Mouse (Mus musculus) monocyte, adult 5-6 weeks (primary cell): ENCODE measurements around the gene Aldh9a1. TPM values are rescaled to one million over a fixed set of nuclear protein-coding genes. Genes with fewer than 3 reads are reported as not detected.

Experiments used
- ATAC-seq: fragments of 153-309, 156-312 bp; replicated peaks from 2 replicates; pipeline ENCODE4 v1.8.0; 2017; ENCODE audit warnings: mild to moderate bottlenecking; ENCODE audit not compliant: low TSS enrichment, insufficient number of reproducible peaks, severe bottlenecking, poor library complexity, low FRiP score
- total RNA-seq: library from RNA; stranded (forward); fragments of 200-1000, 200-491, 200-594 nt; gene quantifications from 3 replicates; pipeline ENCODE4 v1.2.3, GENCODE M21; 2017

Gene Aldh9a1
- total RNA-seq: 34.4 to 38.5 TPM (median 34.8 TPM) in 3 replicates

DNA sequence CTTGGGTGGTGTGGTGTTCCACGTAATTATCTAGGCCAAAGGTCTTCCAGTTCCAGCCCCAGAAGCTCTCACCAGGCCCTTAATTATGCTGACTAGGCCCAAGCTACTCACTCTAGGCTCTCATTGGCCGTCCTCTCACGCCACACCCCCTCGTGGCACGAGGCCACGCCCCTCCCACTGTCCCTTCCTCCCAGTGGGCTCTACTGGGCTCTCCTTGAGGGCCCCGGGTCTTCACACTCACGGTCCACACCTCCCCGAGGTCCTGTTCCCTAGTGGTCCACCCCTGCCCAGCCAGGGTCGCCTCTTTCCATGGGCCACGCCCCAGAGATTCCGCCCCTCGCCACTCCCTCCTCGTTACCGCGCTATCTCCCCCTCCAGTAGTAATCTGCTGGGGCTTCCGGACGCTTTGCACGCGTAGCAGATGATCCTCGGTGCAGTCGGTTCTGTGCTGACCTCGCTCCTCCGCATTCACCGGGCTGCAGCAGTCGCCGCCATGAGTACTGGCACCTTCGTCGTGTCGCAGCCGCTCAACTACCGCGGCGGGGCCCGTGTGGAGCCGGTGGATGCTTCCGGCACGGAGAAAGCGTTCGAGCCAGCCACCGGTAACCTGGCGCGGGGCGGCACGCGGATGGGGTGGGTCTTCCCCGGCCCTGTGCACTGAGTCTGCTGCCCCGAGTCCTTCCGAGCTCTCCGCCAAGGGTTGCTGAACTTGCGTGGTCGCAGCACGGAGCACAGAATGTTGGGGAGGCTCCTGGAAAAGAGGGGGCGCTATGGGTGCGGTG is at the start of gene Aldh9a1:
Aldh9a1 (plus strand) TSS at position 177 of the 782 bp plus-strand sequence.
- ATAC-seq: peak; percentile 98

DNA sequence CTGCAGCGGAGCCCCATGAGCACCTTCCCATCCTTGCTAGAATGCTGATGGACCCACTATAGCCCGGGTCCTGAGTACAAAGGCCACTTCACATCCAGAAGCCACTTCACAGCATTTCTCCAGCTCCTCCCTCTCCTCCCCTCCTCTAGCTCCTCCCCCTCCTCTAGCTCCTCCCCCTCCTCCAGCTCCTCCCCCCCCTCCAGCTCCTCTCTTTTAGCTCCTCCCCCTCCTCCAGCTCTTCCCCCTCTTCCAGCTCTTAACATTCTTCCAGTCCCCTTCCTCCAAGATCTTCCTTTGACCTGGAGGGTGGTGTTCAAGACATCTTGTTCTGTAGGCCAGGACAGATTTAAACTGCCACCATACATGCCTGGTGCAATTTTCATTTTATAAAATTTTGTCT is 49.7 kb upstream of the Aldh9a1 start:
- ATAC-seq: no peak

DNA sequence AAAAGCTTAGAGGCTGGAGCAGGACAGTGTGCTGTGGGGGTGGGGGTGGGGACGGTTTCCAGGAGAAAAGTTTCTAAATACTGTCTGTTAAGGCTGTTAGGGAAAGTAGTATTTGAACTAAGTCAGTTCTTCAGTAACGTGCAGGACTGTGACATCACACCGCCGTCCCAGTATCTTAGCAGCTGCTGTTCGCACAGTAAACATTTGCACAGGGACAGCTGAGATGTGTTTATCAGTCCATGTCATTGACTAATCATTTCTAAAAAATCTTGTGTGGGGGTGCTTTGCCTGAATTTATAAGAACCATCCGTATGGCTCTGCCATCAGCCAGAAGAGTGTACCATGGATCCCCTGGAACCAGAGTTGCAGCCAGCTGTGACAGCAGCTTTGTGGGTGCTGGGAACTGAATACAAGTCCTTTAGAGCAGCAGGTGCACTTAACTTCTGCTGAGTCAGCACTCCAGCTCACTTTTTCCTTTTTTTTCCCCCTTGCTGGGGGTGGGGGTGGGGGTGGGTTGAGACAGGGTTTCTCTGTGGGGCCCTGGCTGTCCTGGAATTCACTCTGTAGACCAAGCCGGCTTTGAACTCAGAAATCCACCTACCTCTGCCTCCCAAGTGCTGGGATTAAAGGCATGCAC is 44.2 kb upstream of the Aldh9a1 start:
- no peak for ATAC-seq

DNA sequence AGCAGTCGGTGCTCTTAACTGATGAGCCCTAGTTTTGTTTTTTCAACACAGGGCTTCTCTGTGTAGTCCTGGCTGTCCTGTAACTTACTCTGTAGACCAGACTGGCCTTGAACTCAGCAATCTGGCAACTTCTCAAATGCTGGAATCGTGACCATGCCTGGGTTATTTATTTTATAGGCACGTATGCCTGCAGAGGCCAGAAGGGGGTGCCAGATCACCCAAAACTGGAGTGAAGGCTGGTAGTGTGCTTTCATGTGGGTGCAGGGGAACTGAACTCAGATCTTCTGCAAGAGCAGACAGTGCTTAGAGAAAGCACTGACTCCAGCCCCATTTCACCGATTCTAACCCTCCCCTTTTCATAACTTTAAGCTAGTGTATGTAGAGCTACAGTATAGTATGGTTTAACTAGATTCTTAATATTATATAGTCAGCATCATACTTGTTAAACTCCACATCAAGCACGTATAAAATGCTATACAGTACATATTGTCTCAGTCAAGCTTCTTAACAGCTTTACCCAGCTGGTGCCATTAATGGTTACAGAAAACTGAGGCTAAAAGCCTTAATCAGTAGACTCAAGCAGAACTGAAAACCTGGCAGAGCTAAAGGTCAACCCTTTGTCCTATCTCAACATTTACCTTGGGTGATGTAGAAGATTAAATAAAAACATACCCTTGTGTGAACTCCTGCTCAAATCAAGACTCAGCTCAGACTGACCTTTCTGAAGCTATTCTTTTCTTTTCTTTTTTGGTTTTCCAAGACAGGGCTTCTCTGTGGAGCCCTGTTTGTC is 43.1 kb upstream of the Aldh9a1 start:
- ATAC-seq: peak; percentile 75

DNA sequence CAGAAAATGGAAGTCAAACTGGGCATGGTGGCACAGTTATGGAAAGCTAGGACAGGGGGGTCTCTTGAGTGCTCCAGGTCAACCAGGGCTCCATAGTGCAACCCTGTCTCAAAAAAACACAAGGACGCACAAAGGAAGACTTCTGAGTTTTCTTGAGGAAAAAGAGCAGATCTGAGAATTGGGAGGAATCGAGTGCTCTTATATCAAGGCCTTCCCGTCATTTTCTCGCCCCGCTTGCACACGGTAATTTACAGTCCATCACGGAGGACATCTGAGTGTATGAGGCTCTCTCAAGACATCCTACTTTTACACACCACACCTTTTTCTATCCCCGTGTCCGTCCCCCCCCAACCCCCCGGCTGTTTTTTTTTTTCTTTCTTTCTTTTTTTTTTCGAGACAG is 42.1 kb upstream of the Aldh9a1 start:
- no peak for ATAC-seq

DNA sequence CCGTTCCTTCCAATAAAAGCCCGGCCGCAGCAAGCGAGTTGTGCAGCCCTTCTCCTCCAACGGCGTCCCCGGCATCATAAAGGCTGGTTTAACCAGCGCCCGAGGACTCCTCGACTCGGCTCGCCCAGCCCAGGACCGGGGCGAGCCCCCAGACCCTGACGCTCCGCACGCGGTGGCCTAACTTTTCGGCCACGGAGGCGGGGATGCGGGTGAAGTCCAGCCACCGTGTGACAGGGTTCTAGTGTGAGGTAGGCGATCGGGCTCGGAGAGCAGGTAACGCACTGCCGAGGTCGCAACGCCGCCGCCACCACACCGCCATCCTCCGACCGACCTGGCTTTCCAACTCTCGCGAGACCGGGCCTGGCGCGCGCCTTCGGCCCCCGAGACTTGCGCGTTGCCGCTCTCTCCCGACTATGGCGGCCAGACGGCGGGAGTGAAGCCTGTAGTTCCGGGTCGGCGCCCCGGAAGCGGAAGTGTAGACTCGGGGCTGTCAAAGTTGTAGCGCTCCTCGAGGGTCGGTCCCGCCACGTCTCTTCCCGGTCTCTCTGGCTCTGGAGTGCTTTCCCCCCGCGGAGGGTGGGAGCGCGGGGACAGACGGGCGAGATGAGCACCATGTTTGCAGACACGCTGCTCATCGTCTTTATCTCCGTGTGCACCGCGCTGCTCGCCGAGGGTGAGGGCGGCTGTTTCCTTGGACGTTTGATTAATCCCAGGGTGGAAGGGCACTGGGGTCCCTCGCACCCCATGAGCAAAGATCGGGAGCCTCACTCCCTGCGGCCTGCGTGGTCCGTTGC is 41.3 kb upstream of the Aldh9a1 start, which contains the start of gene Tmco1:
Tmco1 (plus strand) TSS at position 118 of the 794 bp plus-strand sequence.
- ATAC-seq: peak; percentile 93

DNA sequence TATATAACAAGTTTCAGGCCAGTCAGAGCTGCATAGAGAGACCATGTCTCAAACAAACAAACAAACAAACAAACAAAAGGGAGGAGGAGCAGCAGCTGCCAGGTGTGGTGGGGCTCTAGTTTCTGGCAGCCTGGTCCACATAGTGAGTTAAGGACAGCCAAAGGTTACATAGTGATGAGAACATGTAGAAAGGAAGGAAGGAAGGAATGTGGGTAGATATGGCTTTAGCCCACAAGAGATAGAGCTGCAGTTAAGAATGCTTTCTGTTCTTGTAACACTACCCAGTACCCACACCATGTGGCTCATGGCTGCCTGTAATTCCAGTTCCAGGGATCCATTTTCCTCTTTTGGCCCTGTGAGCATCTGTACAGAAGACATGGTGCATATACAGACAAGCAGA is 37.4 kb upstream of the Aldh9a1 start:
- no peak for ATAC-seq

DNA sequence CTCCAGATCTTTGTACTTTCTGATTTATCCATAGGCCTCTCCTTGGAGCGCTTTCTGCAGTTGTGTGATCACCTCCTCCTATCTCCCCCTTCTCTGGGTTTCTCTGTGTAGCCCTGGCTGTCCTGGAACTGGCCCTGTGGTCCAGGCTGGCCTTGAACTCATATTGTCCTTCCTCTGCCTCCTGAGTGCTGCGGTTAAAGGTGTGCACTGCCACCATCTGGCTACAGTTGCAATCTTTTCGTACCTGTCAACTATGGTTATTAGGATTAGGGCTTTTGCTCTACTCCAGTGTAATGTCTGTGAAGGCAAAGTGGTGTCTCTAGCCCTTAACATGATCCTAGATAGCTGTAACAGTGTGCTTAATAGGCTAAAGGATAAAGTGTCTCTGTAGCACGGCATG is 36.6 kb upstream of the Aldh9a1 start:
- no peak for ATAC-seq

DNA sequence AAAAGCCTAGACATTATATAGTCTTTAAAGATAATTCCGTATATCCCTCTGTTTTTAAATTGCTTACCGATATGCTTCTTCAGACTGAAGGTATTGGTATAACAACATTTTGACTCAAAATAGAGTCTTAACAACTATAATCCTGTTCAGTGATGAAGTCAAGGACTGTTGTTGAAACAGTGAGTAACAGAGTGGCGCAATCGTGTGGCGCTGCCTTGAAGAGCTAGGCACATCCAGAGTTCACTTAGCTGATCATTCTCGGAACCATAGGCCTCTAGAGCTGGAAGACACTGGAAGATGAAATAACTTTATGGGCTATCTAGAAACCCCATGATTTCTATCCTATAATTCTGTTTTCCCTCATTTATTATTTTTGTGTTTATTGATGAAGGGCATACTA is 28.1 kb upstream of the Aldh9a1 start:
- ATAC-seq: no peak

DNA sequence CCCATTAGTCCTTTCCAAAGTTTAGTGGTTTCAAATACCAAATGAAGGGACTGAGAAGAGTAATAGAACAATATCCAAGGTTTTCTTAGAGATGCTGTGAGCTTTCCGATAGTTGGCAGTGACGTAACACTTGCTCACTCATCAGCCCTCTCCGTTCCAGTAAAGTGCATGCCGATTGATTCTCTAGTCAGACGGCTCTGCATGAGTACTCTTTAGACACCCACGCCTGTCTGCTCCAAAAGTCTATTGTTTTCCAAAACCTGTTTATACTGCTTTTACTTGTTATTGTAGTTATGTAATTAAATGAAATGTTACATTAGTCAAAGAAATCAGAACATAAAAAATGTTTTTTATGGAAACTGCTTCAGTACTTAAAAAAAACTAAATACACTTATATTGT is 21.0 kb upstream of the Aldh9a1 start:
- ATAC-seq: no peak

DNA sequence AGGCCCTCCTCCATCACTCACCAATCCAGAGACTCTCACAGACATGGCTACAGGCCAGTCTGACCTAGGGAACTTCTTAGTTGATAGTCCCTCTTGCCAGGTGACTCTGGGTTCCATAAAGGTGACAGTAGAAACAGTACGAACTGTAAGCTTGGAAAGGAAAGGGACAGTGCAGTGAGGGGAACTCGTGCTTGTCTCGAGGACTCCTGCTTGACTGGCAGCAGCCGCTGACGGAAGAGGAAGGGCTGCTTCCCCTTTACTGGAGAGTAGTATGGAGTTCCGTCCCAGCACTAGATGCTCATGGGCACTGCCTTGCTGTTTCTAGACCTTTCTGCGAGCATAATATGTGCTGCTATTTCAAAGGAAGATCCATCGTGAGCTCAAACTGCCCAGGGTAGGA is 18.7 kb upstream of the Aldh9a1 start:
- peak; percentile 92 for ATAC-seq

DNA sequence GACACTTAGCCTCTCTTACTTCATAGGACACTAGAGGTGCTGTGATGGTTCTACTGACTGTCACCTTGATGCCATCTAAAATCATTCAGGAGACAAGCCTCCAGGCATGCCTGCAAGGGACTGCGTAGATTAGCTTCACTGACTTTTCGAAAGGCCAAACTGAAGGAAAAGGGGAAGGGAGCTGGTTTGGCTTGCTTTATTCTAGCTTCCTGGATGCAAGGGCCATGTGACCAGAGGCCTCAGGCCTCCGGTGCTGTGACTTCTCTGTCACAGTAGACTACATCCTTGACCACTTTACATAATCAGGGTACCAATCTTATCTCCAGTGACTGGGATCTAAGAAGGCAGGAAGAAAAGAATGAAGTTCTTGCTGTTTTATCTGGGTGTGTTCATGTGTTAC is 13.4 kb upstream of the Aldh9a1 start:
- ATAC-seq: peak; percentile 21

DNA sequence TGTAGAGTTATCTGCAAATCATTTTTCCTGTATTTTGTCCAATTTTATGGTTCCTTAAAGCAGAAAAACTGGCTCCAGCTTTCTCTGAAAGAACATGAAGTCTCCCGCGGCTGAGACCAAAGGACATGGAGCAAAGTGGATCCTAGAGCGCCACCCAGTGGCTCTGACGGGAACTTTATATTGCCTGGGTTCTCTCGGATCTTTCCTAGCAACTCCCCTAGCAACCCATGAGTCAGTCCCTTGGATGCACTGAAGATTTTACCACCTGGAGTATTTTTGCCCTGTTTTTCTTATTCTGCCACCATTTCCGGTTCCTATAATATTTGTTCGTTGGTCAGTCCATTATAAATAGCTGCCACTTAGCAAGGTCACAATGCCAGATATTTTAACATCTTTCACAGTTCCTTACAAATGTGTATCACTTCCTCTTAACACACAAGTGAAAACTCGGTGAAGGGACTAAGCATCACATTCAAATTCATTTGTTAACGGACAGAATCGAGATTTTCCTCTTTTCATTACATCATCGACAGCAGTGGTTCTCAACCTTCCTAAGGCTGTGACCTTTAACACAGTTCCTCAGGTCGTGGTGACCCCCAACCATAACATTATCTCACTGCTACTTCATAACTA is 12.2 kb upstream of the Aldh9a1 start:
- peak; percentile 61 for ATAC-seq

DNA sequence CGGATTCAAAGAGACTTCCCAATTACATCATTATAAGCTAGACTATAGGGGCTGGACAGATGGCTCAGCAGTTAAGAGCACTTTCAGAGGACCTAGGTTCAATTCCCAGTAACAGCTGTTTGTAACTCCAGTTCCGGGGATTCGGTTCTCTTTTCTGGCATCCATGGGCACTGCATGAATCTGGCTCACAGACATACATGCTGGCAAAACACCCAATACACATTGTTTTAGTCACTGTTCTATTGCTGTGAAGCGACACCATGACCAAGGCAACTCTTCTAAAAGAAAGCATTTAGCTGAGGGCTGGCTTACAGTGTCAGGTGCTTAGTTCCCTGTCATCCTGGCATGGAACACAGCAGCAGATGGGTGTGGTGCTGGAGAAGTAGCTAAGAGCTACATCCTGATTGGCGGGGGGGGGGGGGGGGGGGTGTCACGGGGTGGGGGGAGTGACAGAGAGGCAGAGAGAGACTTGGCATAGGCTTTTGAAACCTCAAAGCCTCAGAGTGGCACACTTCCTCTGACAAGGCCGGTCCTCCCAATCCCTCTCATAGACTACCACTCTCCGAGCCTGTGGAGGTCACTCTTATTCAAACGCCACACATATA is 10.5 kb upstream of the Aldh9a1 start:
- peak; percentile 49 for ATAC-seq

DNA sequence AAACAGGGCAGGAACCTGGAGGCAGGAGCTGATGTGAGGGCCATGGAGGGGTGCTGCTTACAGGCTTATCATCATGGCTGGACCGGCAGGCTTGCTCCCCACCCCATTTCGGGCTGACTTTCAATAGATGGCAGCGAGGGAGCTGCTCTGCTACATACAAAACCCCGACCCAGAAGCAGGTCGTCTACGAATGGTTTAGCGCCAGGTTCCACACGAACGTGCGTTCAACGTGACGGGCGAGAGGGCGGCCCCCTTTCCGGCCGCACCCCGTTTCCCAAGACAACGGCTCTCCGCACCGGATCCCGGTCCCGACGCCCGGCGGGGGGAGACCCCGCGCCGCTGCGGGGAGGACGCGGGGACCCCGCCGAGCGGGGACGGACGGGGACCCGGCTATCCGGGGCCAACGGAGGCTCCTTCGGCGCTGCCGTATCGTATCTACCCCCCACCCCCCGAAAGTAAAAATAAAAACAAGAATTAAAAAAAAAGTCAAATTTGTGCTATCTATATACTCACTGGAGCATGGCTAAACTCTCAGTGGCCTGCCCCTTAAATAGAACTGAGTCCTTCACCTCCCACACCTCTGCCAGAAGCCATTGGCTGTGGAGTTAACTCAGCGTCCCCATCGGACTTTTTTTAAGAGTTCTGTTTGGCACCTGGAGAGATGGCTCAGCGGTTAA is 9.5 kb upstream of the Aldh9a1 start:
- no peak for ATAC-seq

DNA sequence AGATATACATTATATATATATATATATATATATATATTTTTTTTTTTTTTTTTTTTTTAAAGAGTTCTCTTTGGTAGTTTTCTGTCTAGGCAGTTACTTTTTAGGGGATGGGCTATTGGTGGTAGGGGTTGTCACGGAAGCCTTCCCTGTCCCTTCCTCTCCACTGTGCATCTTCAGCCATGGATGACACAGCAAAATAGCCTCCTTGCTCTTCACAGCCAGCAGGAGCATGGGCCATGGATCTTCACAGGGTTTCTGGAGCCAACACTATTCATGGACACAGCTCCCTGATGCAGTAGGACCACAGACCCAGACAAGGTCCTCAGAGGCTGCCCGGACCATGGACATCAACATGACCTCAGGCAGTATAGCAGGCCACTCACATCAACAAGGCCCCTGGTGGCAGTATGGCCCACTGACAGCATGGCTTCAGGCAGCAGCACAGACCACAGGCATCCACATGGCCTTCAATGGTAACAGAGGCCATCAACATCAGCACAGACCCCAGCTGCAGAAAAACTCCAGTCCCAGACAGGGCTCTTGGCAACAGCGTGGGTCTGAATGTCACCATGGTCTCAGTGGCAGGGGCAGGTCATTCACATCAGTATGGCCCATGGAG is 8.8 kb upstream of the Aldh9a1 start:
- ATAC-seq: no peak

DNA sequence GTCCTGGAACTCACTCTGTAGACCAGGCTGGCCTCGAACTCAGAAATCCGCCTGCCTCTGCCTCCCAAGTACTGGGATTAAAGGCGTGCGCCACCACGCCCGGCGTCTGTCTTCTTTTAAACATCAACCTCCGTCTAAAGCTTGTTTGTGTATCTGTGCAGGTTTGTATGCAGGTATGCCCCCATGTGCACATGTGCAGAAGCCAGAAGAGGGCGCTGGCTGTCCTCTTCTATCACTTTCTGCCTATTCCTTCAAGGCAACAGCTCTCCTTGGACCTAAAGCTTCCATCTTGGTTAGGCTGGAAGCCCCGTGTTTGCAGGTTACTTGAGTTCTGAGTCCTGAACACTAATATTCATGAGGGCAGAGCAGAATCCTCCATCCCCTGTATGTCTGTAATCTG is 7.0 kb upstream of the Aldh9a1 start:
- ATAC-seq: no peak
